Mouse (Mus musculus): Measurements from ENCODE around the gene Nup62. TPM values are rescaled to one million over a fixed set of nuclear protein-coding genes. Genes with fewer than 3 reads are reported as not detected.

Gene Nup62
- total and polyA plus RNA-seq, 2 experiments from 2014 or later: 50.5 to 68.7 TPM

- peak overlapping the region; percentile 56; the same call in 1 of the 2 replicates for H3K9ac ChIP-seq
- no peaks in the 10 kb centered on the region for H3K9me3 ChIP-seq (ENCODE audit: low read length)
- peaks cover 10% of the 10 kb centered on the region; the same call in 1 of the 2 replicates for H3K4me1 ChIP-seq (ENCODE audit: insufficient read depth)
- DNase-seq (no peak), ATAC-seq (no peak)
- peaks cover 43% of the 10 kb centered on the region for H3K36me3 ChIP-seq (ENCODE audit: insufficient read depth)
- H3K27me3 ChIP-seq (ENCODE audit: insufficient read depth, low read length): no peaks in the 10 kb centered on the region
- H3K4me3 ChIP-seq (ENCODE audit: low read depth, low read length): peak overlapping the region; percentile 66
- H3K4me2 ChIP-seq (ENCODE audit: low read depth): peak overlapping the region; percentile 65
- WGBS: 85% methylated on average over 5 of the region's 5 CpGs
- H3K27ac ChIP-seq (ENCODE audit: low read depth, low read length): no peak overlapping the region
- TF ChIP-seq CTCF (IDR thresholded peaks at IDR 0.05; ENCODE audit: low read depth): no peak
Measured at GRCm38 (mm10) chr7:44847772-44848171, 31.9 kb downstream of the Nup62 start.

DNA sequence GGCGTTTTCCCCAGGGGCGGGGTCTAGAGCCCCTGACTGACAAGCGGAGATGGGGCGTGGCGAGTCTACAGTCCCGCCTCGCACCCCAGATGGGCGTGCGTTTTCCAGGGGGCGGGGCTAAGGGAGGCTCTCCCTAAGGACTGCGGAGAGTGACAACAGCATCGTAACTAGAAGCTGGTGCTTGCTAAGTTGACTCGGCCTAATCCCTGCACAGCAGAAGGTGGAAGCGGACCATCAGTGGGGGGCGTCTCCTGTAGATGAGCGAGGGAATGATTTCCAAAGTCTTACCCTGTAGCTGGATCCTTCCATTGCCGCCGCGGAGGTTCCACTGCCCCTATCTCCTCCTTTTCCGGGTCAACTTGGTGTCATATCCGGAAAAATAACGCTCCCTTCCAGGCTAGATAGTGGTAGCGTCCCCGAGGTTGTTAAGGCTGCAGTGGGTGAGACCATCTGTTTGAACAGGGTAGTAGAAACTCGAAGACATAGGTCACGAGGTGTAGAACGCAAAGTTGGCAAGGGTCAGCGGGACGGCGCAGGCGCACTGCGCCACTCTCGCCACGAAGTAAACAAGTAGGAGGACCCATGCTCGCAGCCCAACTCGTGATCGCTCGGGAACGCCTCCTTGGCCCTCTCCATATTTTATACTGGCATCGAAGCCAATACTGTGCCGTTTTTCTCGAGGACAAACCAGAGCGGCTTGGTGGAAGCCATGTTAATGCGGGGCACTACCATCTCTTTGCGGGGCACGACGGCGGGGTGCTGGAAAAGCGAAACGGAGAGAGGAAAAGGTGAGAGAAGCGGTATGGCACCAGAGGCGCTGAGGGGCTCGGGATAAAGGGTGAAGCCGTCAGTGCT, 32.9 kb downstream of the Nup62 start, which contains the start of the genes Akt1s1 and Tbc1d17:
Akt1s1 (plus strand) TSS at position 431 of the 855 bp plus-strand sequence.
Tbc1d17 (minus strand) TSS at position 519 of the 855 bp plus-strand sequence.
- Histone ChIP-seq H3K9me3 (ENCODE audit: low read length) (no peaks in the 10 kb centered on the region), H3K27me3 (ENCODE audit: insufficient read depth, low read length) (no peaks in the 10 kb centered on the region), H3K4me1 (ENCODE audit: insufficient read depth) (peaks cover 10% of the 10 kb centered on the region; the same call in 1 of the 2 replicates), H3K36me3 (ENCODE audit: insufficient read depth) (peaks cover 39% of the 10 kb centered on the region), H3K4me3 (ENCODE audit: low read depth, low read length) (peak within 1 kb of the TSS; percentile 66), H3K4me2 (ENCODE audit: low read depth) (peak within 1 kb of the TSS; percentile 69), H3K27ac (ENCODE audit: low read depth, low read length) (peak within 1 kb of the TSS; percentile 98), H3K9ac (peak within 1 kb of the TSS; percentile 75)
- TF ChIP-seq CTCF (IDR thresholded peaks at IDR 0.05; ENCODE audit: low read depth): no peak
- under 1% methylated on average over 54 of the region's 54 CpGs for WGBS
- ATAC-seq (peak; percentile 89), DNase-seq (peak; percentile 100)

- H3K27ac ChIP-seq (ENCODE audit: low read depth, low read length): peak overlapping the region; percentile 98
- no peaks in the 10 kb centered on the region for H3K27me3 ChIP-seq (ENCODE audit: insufficient read depth, low read length)
- ATAC-seq (peak; percentile 77), DNase-seq (peak; percentile 98)
- WGBS: 1% methylated on average over 41 of the region's 41 CpGs
- H3K36me3 ChIP-seq (ENCODE audit: insufficient read depth): peaks cover 31% of the 10 kb centered on the region
- H3K4me3 ChIP-seq (ENCODE audit: low read depth, low read length): peak overlapping the region; percentile 66
- no peaks in the 10 kb centered on the region for H3K9me3 ChIP-seq (ENCODE audit: low read length)
- peaks cover 10% of the 10 kb centered on the region; the same call in 1 of the 2 replicates for H3K4me1 ChIP-seq (ENCODE audit: insufficient read depth)
- H3K4me2 ChIP-seq (ENCODE audit: low read depth): peak overlapping the region; percentile 69
- H3K9ac ChIP-seq: peak overlapping the region; percentile 75
- no peak for TF ChIP-seq CTCF (IDR thresholded peaks at IDR 0.05; ENCODE audit: low read depth)
Measured at GRCm38 (mm10) chr7:44849416-44850111, 33.7 kb downstream of the Nup62 start.

GRCm38 (mm10) chr7:44850146-44850545, 34.3 kb downstream of the Nup62 start:
- no peaks in the 10 kb centered on the region for H3K9me3 ChIP-seq (ENCODE audit: low read length)
- 2% methylated on average over 31 of the region's 33 CpGs for WGBS
- DNase-seq: peak; percentile 84
- H3K4me2 ChIP-seq (ENCODE audit: low read depth): peak overlapping the region; percentile 69
- H3K9ac ChIP-seq: peak overlapping the region; percentile 75
- no peaks in the 10 kb centered on the region for H3K27me3 ChIP-seq (ENCODE audit: insufficient read depth, low read length)
- peaks cover 25% of the 10 kb centered on the region for H3K36me3 ChIP-seq (ENCODE audit: insufficient read depth)
- no peak for TF ChIP-seq CTCF (IDR thresholded peaks at IDR 0.05; ENCODE audit: low read depth)
- H3K27ac ChIP-seq (ENCODE audit: low read depth, low read length): peak overlapping the region; percentile 98
- peak; percentile 34 for ATAC-seq
- H3K4me3 ChIP-seq (ENCODE audit: low read depth, low read length): peak overlapping the region; percentile 66
- peaks cover 10% of the 10 kb centered on the region; the same call in 1 of the 2 replicates for H3K4me1 ChIP-seq (ENCODE audit: insufficient read depth)

GRCm38 (mm10) chr7:44850789-44851624, 35.1 kb downstream of the Nup62 start:
- Histone ChIP-seq H3K4me3 (ENCODE audit: low read depth, low read length) (peak overlapping the region; percentile 66), H3K4me2 (ENCODE audit: low read depth) (peak overlapping the region; percentile 69), H3K9me3 (ENCODE audit: low read length) (no peaks in the 10 kb centered on the region), H3K4me1 (ENCODE audit: insufficient read depth) (peaks cover 10% of the 10 kb centered on the region; the same call in 1 of the 2 replicates), H3K27ac (ENCODE audit: low read depth, low read length) (peak overlapping the region; percentile 98), H3K27me3 (ENCODE audit: insufficient read depth, low read length) (no peaks in the 10 kb centered on the region), H3K36me3 (ENCODE audit: insufficient read depth) (peaks cover 17% of the 10 kb centered on the region), H3K9ac (peak overlapping the region; percentile 75)
- WGBS: 82% methylated on average over 8 of the region's 8 CpGs
- no peak for ATAC-seq
- DNase-seq: no peak
- TF ChIP-seq CTCF (IDR thresholded peaks at IDR 0.05; ENCODE audit: low read depth): no peak

DNA sequence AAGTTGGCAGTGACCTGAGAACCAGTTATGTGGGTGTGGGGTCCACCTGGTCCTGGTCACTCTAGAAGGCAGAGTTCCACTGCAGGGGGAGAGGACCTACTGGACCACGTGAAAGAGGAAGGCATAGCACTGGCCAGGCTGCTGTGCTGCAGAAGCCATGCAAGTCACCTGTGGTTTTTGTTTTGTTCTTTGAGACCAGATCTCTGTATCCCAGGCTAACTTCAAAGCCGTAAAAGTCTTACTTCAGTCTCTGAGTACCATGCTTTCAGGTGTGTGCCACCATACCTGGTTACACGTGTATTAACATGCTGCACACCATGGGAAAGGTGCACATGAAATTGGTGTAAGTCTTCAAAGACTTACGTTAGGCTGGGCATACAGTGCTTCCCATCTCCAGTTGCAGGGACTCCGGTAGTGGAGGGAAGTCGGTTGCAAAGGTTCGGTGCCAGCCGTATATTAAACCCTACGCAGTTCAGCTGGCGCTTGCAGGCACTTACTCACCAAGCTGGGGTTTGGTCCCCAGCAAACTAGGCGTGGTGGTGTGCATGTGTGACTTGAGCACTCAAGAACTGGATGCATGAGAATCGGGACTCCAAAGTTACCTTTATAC, 35.8 kb downstream of the Nup62 start:
- no peak for ATAC-seq
- H3K9me3 ChIP-seq (ENCODE audit: low read length): no peaks in the 10 kb centered on the region
- H3K36me3 ChIP-seq (ENCODE audit: insufficient read depth): peaks cover 9% of the 10 kb centered on the region
- H3K4me1 ChIP-seq (ENCODE audit: insufficient read depth): peaks cover 10% of the 10 kb centered on the region; the same call in 1 of the 2 replicates
- TF ChIP-seq CTCF (IDR thresholded peaks at IDR 0.05; ENCODE audit: low read depth): no peak
- no peak for DNase-seq
- no peak overlapping the region for H3K4me3 ChIP-seq (ENCODE audit: low read depth, low read length)
- H3K9ac ChIP-seq: no peak overlapping the region
- 94% methylated on average over 12 of the region's 12 CpGs for WGBS
- no peaks in the 10 kb centered on the region for H3K27me3 ChIP-seq (ENCODE audit: insufficient read depth, low read length)
- no peak overlapping the region for H3K27ac ChIP-seq (ENCODE audit: low read depth, low read length)
- H3K4me2 ChIP-seq (ENCODE audit: low read depth): no peak overlapping the region

All from forebrain, postnatal 0 days (tissue).